ENCODE assay signal across 19 mouse cellular contexts in the genomic region with DNA sequence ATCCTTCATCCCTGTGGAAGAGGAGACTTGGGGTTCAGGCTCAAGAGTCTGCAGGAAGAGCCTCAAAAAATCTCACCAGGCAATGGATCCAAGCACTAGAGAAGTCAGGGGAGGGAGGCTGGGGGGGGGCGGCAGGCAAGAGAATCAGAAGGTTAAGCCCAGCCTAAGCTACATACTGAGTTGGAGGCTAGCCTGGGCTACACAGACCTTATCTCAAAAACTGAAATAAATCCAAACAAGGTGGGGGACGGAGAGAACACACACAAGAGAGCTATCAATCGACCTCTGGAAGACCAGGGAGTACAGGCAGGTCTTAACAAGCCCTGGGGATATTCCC. TPM values are rescaled to one million over a fixed set of nuclear protein-coding genes. Genes with fewer than 3 reads are reported as not detected.
DNase-seq lines count a peak whose midpoint lies in the region; ATAC-seq and TF ChIP-seq lines count a peak whose summit lies in the region.
"Had no signal": no experiment of that assay in that cellular context is flagged by ENCODE, and none has a peak within 500 bp of the region (broad histone marks: within the 10 kb centered on the region; RNA-seq: fewer than 3 reads in every experiment).

No protein-coding gene starts in this region.

- no peaks in the 10 kb centered on the region for H3K9me3 ChIP-seq in megakaryocyte, embryonic 14.5 days
- H3K9me3 ChIP-seq: hindbrain, embryonic 13.5 days had no signal

- intact Hi-C loops in gastrocnemius, adult 2 months (cut with DNase I), result no loop called here
- intact Hi-C loops in gastrocnemius, postnatal 36 days (cut with DNase I), result no loop called here
- intact Hi-C loops in left cerebral cortex, postnatal 25 days (cut with DNase I), result no loop called here

- peaks cover 33% of the 10 kb centered on the region for H3K79me2 ChIP-seq in myocyte (ENCODE audit: control insufficient read depth, insufficient read depth)

- H3K4me2 ChIP-seq in myocyte (ENCODE audit: low read depth), result peak overlapping the region; percentile 86
- H3K4me2 ChIP-seq: hindbrain, embryonic 13.5 days had no signal

- H3ac ChIP-seq in myocyte (ENCODE audit: control insufficient read depth, insufficient read length), result no peak overlapping the region

- H3K27ac ChIP-seq in gastrocnemius, adult 2 months, result no peak overlapping the region
- H3K27ac ChIP-seq in bone marrow macrophage, adult 2 months (ENCODE audit: insufficient read depth, low read depth, low read length), result peak overlapping the region; percentile 82

- no peak overlapping the region for H3K4me3 ChIP-seq in gastrocnemius, adult 2 months
- peak overlapping the region; percentile 90 for H3K4me3 ChIP-seq in megakaryocyte, embryonic 14.5 days (replicated peaks)
- H3K4me3 ChIP-seq in bone marrow macrophage, adult 2 months (ENCODE audit: insufficient read depth, low read length), result peak overlapping the region; percentile 64
- peak overlapping the region; percentile 56 for H3K4me3 ChIP-seq in myocyte
- H3K4me3 ChIP-seq: hindbrain, embryonic 13.5 days had no signal

- H3K36me3 ChIP-seq in megakaryocyte, embryonic 14.5 days (replicated peaks; ENCODE audit: low read length), result peaks cover 13% of the 10 kb centered on the region
- no peaks in the 10 kb centered on the region for H3K36me3 ChIP-seq in myocyte (ENCODE audit: control insufficient read depth, insufficient read depth)
- H3K36me3 ChIP-seq: hindbrain, embryonic 13.5 days had no signal

- TF ChIP-seq CTCF in gastrocnemius, adult 2 months (IDR thresholded peaks at IDR 0.05), result no peak
- TF ChIP-seq CTCF in bone marrow macrophage, adult 2 months (IDR thresholded peaks at IDR 0.05; ENCODE audit: low read depth, low read length), result no peak

- ATAC-seq in megakaryocyte, adult 5-6 weeks (ENCODE audit: poor library complexity, severe bottlenecking), result no peak

- peak; percentile 5 for DNase-seq in gastrocnemius, adult 2 months
- DNase-seq in gastrocnemius, postnatal 36 days, result no peak
- no peak for DNase-seq in embryo, embryonic 11 days
- DNase-seq in left cerebral cortex, postnatal 25 days (ENCODE audit: low spot score in 2 of 2), result no peak
- DNase-seq: adrenal gland, postnatal 10 days; cerebellum, adult 11 months; layer of hippocampus, adult 9-11 months; left cerebral cortex, postnatal 4 days; right cerebral cortex, postnatal 25 days had no signal

- TF ChIP-seq POLR2A in bone marrow macrophage, adult 2 months (IDR thresholded peaks at IDR 0.05; ENCODE audit: borderline replicate concordance, low read depth, low read length), result no peak
- no peak for TF ChIP-seq POLR2A in myocyte (IDR thresholded peaks at IDR 0.05; ENCODE audit: insufficient read length, low read depth)

- H3K27me3 ChIP-seq in megakaryocyte, embryonic 14.5 days (replicated peaks), result no peaks in the 10 kb centered on the region
- no peaks in the 10 kb centered on the region for H3K27me3 ChIP-seq in myocyte (ENCODE audit: control insufficient read depth, insufficient read depth, insufficient read length)
- H3K27me3 ChIP-seq: CH12.LX had no signal

- peaks cover 77% of the 10 kb centered on the region for H3K4me1 ChIP-seq in megakaryocyte, embryonic 14.5 days
- peaks cover 31% of the 10 kb centered on the region for H3K4me1 ChIP-seq in bone marrow macrophage, adult 2 months (ENCODE audit: control insufficient read depth, insufficient read depth, low read length)

TF ChIP-seq in myocyte, 11 proteins besides CTCF, POLR2A, EP300 and RAD21:
- TF ChIP-seq MAX (IDR thresholded peaks at IDR 0.05; ENCODE audit: low read depth) (no peak), E2F4 (IDR thresholded peaks at IDR 0.05; ENCODE audit: insufficient read depth) (no peak), MYOG (IDR thresholded peaks at IDR 0.05; ENCODE audit: control insufficient read depth in 1 of 3, insufficient read depth in 1 of 3, insufficient read length in 2 of 3, low read depth in 2 of 3) (no peak), POLR2AphosphoS2 (IDR thresholded peaks at IDR 0.05; ENCODE audit: insufficient read length, low read depth) (no peak), TCF12 (IDR thresholded peaks at IDR 0.05; ENCODE audit: insufficient read depth, poor library complexity, severe bottlenecking) (no peak), REST (IDR thresholded peaks at IDR 0.05; ENCODE audit: insufficient read depth, insufficient read length) (no peak), USF1 (IDR thresholded peaks at IDR 0.05; ENCODE audit: low read depth) (no peak), SRF (IDR thresholded peaks at IDR 0.05; ENCODE audit: control insufficient read depth, insufficient read length, low read depth) (no peak), TCF3 (IDR thresholded peaks at IDR 0.05; ENCODE audit: insufficient read length, low read depth) (no peak), MYOD1 (IDR thresholded peaks at IDR 0.05; ENCODE audit: control insufficient read depth in 1 of 3, insufficient read length in 2 of 3, low read depth in 2 of 3) (no peak), CEBPB (IDR thresholded peaks at IDR 0.05; ENCODE audit: insufficient read depth, poor library complexity, severe bottlenecking) (no peak)

RNA-seq across cellular contexts. Expression of gene Kcnn4, which starts 1.7 kb away (rescaled TPM):
- total RNA-seq in gastrocnemius, adult 2 months (2021), result under 1 TPM; 0.25 to 0.64 TPM
- 1 to 10 TPM in 1 of 2 experiments, under 1 TPM in 1; 0.42 to 1.2 TPM for total RNA-seq in gastrocnemius, postnatal 36 days (2021)
- 9.0 and 25.3 TPM in 2 replicates for polyA plus RNA-seq in megakaryocyte, embryonic 14.5 days (2012; ENCODE audit: insufficient read depth, low replicate concordance)
- total RNA-seq in megakaryocyte, adult 5-6 weeks (2015), result 5.9 and 7.6 TPM in 2 replicates
- total RNA-seq in megakaryocyte, adult 5-6 weeks (2017), result 14.2 and 17.0 TPM in 2 replicates
- 50.1 and 51.4 TPM in 2 replicates for polyA plus RNA-seq in bone marrow macrophage, adult 2 months (2012; ENCODE audit: insufficient read depth, insufficient read length, missing spikeins)
- polyA plus RNA-seq in myocyte (2012; fragmentation: generic; extraction: Trizol), result 37.4 TPM
- total RNA-seq in left cerebral cortex, postnatal 25 days (2021), result under 1 TPM in 1 of 2 experiments, not detected in 1; 0.50 TPM

RNA-seq across cellular contexts. Expression of gene Lypd5, which starts 22.8 kb away (rescaled TPM):
- not detected for total RNA-seq in gastrocnemius, adult 2 months (2021)
- not detected for total RNA-seq in gastrocnemius, postnatal 36 days (2021)
- not detected in 2 replicates for polyA plus RNA-seq in megakaryocyte, embryonic 14.5 days (2012; ENCODE audit: insufficient read depth, low replicate concordance)
- not detected in 2 replicates for total RNA-seq in megakaryocyte, adult 5-6 weeks (2015)
- not detected in 2 replicates for total RNA-seq in megakaryocyte, adult 5-6 weeks (2017)
- not detected in 2 replicates for polyA plus RNA-seq in bone marrow macrophage, adult 2 months (2012; ENCODE audit: insufficient read depth, insufficient read length, missing spikeins)
- polyA plus RNA-seq in myocyte (2012; fragmentation: generic; extraction: Trizol), result not detected
- not detected for total RNA-seq in left cerebral cortex, postnatal 25 days (2021)
- total RNA-seq: adrenal gland, postnatal 10 days; CH12.LX; gastrocnemius, adult 8-10 months; left cerebral cortex, postnatal 4 days had no signal
- polyA plus RNA-seq: forebrain, embryonic 11.5 days; hindbrain, embryonic 13.5 days; kidney, embryonic 14.5 days; midbrain, postnatal 0 days had no signal

RNA-seq across cellular contexts. Expression of gene Smg9, which starts 27.6 kb away (rescaled TPM):
- 10 to 100 TPM in 1 of 2 experiments, 1 to 10 TPM in 1; 9.4 to 10.2 TPM for total RNA-seq in gastrocnemius, adult 2 months (2021)
- 10 to 100 TPM in 1 of 2 experiments, 1 to 10 TPM in 1; 9.8 to 11.5 TPM for total RNA-seq in gastrocnemius, postnatal 36 days (2021)
- 42.3 and 58.9 TPM in 2 replicates for polyA plus RNA-seq in megakaryocyte, embryonic 14.5 days (2012; ENCODE audit: insufficient read depth, low replicate concordance)
- total RNA-seq in megakaryocyte, adult 5-6 weeks (2015), result 21.6 and 22.3 TPM in 2 replicates
- 16.7 and 30.3 TPM in 2 replicates for total RNA-seq in megakaryocyte, adult 5-6 weeks (2017)
- polyA plus RNA-seq in bone marrow macrophage, adult 2 months (2012; ENCODE audit: insufficient read depth, insufficient read length, missing spikeins), result 35.8 and 36.5 TPM in 2 replicates
- polyA plus RNA-seq in myocyte (2012; fragmentation: generic; extraction: Trizol), result 17.4 TPM
- 10 to 100 TPM; 38.1 to 40.2 TPM for total RNA-seq in left cerebral cortex, postnatal 25 days (2021)

RNA-seq across cellular contexts. Expression of gene Tescl, which starts 38.0 kb away (rescaled TPM):
- total RNA-seq in gastrocnemius, adult 2 months (2021), result not detected
- total RNA-seq in gastrocnemius, postnatal 36 days (2021), result not detected
- polyA plus RNA-seq in megakaryocyte, embryonic 14.5 days (2012; ENCODE audit: insufficient read depth, low replicate concordance), result not detected in 2 replicates
- total RNA-seq in megakaryocyte, adult 5-6 weeks (2015), result not detected in 2 replicates
- not detected in 2 replicates for total RNA-seq in megakaryocyte, adult 5-6 weeks (2017)
- polyA plus RNA-seq in bone marrow macrophage, adult 2 months (2012; ENCODE audit: insufficient read depth, insufficient read length, missing spikeins), result not detected in 2 replicates
- polyA plus RNA-seq in myocyte (2012; fragmentation: generic; extraction: Trizol), result 0.05 TPM
- not detected for total RNA-seq in left cerebral cortex, postnatal 25 days (2021)
- total RNA-seq: CH12.LX; gastrocnemius, adult 8-10 months; midbrain, postnatal 0 days had no signal

RNA-seq across cellular contexts. Expression of gene Zfp94, which starts 55.3 kb away (rescaled TPM):
- total RNA-seq in gastrocnemius, adult 2 months (2021), result 1 to 10 TPM; 2.4 to 2.5 TPM
- 1 to 10 TPM; 1.5 to 1.9 TPM for total RNA-seq in gastrocnemius, postnatal 36 days (2021)
- 1.1 TPM in 1 of 2 replicates, not detected in the other for polyA plus RNA-seq in megakaryocyte, embryonic 14.5 days (2012; ENCODE audit: insufficient read depth, low replicate concordance)
- total RNA-seq in megakaryocyte, adult 5-6 weeks (2015), result 0.49 and 1.6 TPM in 2 replicates
- 0.94 and 0.95 TPM in 2 replicates for total RNA-seq in megakaryocyte, adult 5-6 weeks (2017)
- polyA plus RNA-seq in bone marrow macrophage, adult 2 months (2012; ENCODE audit: insufficient read depth, insufficient read length, missing spikeins), result 3.5 and 5.3 TPM in 2 replicates
- 2.1 TPM for polyA plus RNA-seq in myocyte (2012; fragmentation: generic; extraction: Trizol)
- total RNA-seq in left cerebral cortex, postnatal 25 days (2021), result 10 to 100 TPM; 13.2 to 16.9 TPM
